Mouse (Mus musculus) kidney, embryonic 15.5 days (tissue): ENCODE data around the gene Comtd1. TPM values are rescaled to one million over a fixed set of nuclear protein-coding genes. Genes with fewer than 3 reads are reported as not detected.

Experiments
- ATAC-seq: fragments of 200-750 bp; cut with Nextera tagmentation; replicated peaks from 2 replicates; pipeline ENCODE4 v1.8.0; 2017; ENCODE audit warnings: moderate TSS enrichment; ENCODE audit not compliant: low FRiP score
- H3K27ac ChIP-seq: fragments of 300-500 bp; sonication (generic); 2 replicates; pipeline ENCODE4 v1.5.1; 2015; ENCODE audit warnings: mild to moderate bottlenecking, inconsistent platforms
- H3K27me3 ChIP-seq: fragments of 300-500 bp; sonication (generic); 2 replicates; pipeline ENCODE4 v1.6.1; 2015; ENCODE audit warnings: inconsistent platforms
- H3K36me3 ChIP-seq: fragments of 300-500 bp; sonication (generic); 2 replicates; pipeline ENCODE4 v1.6.1; 2015; ENCODE audit warnings: inconsistent platforms
- H3K4me1 ChIP-seq: fragments of 300-500 bp; sonication (generic); 2 replicates; pipeline ENCODE4 v1.6.1; 2015; ENCODE audit warnings: inconsistent platforms
- H3K4me2 ChIP-seq: fragments of 300-500 bp; sonication (generic); 2 replicates; pipeline ENCODE4 v1.6.1; 2015; ENCODE audit warnings: moderate library complexity, mild to moderate bottlenecking, inconsistent platforms
- H3K4me3 ChIP-seq: fragments of 300-500 bp; sonication (generic); replicated peaks from 2 replicates; pipeline ENCODE4 v1.5.1; 2015; ENCODE audit warnings: mild to moderate bottlenecking, inconsistent platforms
- H3K9ac ChIP-seq: fragments of 300-500 bp; sonication (generic); 2 replicates; pipeline ENCODE4 v1.6.1; 2015; ENCODE audit warnings: mild to moderate bottlenecking, inconsistent platforms
- H3K9me3 ChIP-seq: fragments of 300-500 bp; sonication (generic); replicated peaks from 2 replicates; pipeline ENCODE4 v1.6.1; 2016; ENCODE audit warnings: inconsistent platforms
- WGBS: fragments of 180-500 bp; shearing (Covaris S2); methylation state at CpG from one replicate; pipeline ENCODE4 v1.1.7; 2015; ENCODE audit warnings: mixed read lengths; 5-methylcytosine and 5-hydroxymethylcytosine counted together
- polyA plus RNA-seq: library from polyadenylated mRNA; unstranded; fragments of >200 nt; fragmentation: Nextera tagmentation; extraction: Ambion mirVana; gene quantifications from 2 replicates; pipeline ENCODE4 v1.2.1, GENCODE M21; 2015

Gene Comtd1
- polyA plus RNA-seq, 1 experiment from 2014 or later, result 26.2 TPM

- Histone ChIP-seq H3K9ac (no peak overlapping the region), H3K4me1 (peaks cover 10% of the 10 kb centered on the region), H3K4me2 (no peak overlapping the region), H3K36me3 (no peaks in the 10 kb centered on the region), H3K4me3 (no peak overlapping the region), H3K27me3 (no peaks in the 10 kb centered on the region), H3K27ac (no peak overlapping the region), H3K9me3 (no peaks in the 10 kb centered on the region)
- 84% methylated on average over 10 of the region's 10 CpGs for WGBS
- no peak for ATAC-seq
These were observed 36.9 kb downstream of the Comtd1 start for GRCm38 (mm10) chr14:21811744-21812393.

GRCm38 (mm10) chr14:21811301-21811700 lies 37.5 kb downstream of the Comtd1 start:
- Histone ChIP-seq H3K9ac (no peak overlapping the region), H3K4me2 (no peak overlapping the region), H3K36me3 (no peaks in the 10 kb centered on the region), H3K27me3 (no peaks in the 10 kb centered on the region), H3K9me3 (no peaks in the 10 kb centered on the region), H3K27ac (no peak overlapping the region), H3K4me3 (no peak overlapping the region), H3K4me1 (peaks cover 11% of the 10 kb centered on the region; the same call in 1 of the 2 replicates)
- 82% methylated on average over 4 of the region's 4 CpGs for WGBS
- ATAC-seq, result no peak

- Histone ChIP-seq H3K9ac (no peak overlapping the region), H3K27ac (no peak overlapping the region), H3K4me1 (peaks cover 13% of the 10 kb centered on the region; the same call in 1 of the 2 replicates), H3K9me3 (no peaks in the 10 kb centered on the region), H3K4me2 (no peak overlapping the region), H3K4me3 (no peak overlapping the region), H3K27me3 (no peaks in the 10 kb centered on the region), H3K36me3 (no peaks in the 10 kb centered on the region)
- WGBS, result 96% methylated on average over 2 of the region's 2 CpGs
- ATAC-seq, result no peak
These were observed 39.4 kb downstream of the Comtd1 start for GRCm38 (mm10) chr14:21809418-21809817.

GRCm38 (mm10) chr14:21808208-21808922 lies 40.4 kb downstream of the Comtd1 start:
- H3K27ac ChIP-seq, result no peak overlapping the region
- H3K4me1 ChIP-seq, result 0 out of 2 replicates have a peak, but pooled peaks cover 8% of the 10 kb centered on the region
- no peak overlapping the region for H3K9ac ChIP-seq
- H3K4me3 ChIP-seq, result no peak overlapping the region
- no peak overlapping the region for H3K4me2 ChIP-seq
- no peak for ATAC-seq
- no peaks in the 10 kb centered on the region for H3K36me3 ChIP-seq
- H3K9me3 ChIP-seq, result no peaks in the 10 kb centered on the region
- no peaks in the 10 kb centered on the region for H3K27me3 ChIP-seq
- WGBS, result 74% methylated on average over 8 of the region's 8 CpGs

DNA sequence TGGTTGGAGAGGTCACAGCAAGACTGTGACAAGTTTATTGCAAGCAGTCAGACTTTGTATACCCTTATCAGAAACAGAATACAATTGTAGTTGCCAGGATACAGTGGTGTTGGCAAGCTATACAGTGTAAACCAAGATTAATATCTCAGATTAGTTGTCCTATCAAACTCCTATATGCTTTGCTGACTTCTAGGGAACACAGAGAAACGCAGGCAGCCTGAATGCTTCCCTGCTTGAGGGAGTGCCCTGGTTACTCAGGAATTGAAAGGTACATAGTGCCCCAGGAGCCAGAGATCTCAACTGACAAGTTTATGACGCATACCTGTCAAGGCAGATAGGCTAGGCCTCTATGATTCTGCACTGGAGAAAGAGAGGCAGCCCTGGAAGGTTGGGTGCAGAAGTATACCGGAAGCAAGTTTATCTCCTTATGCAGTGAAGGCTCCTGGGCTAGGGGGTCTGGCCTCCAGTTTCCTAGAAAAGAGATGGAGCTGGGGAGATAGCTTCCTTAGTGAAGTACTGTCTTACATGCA lies 42.1 kb downstream of the Comtd1 start:
- Histone ChIP-seq H3K4me1 (0 out of 2 replicates have a peak, but pooled peaks cover 6% of the 10 kb centered on the region), H3K4me2 (no peak overlapping the region), H3K27ac (0 out of 2 replicates have a peak overlapping the region, but pooled peaks have one; percentile 11), H3K36me3 (no peaks in the 10 kb centered on the region), H3K27me3 (no peaks in the 10 kb centered on the region), H3K9me3 (no peaks in the 10 kb centered on the region), H3K9ac (no peak overlapping the region), H3K4me3 (no peak overlapping the region)
- no peak for ATAC-seq
- WGBS, result 72% methylated on average over 3 of the region's 3 CpGs

DNA sequence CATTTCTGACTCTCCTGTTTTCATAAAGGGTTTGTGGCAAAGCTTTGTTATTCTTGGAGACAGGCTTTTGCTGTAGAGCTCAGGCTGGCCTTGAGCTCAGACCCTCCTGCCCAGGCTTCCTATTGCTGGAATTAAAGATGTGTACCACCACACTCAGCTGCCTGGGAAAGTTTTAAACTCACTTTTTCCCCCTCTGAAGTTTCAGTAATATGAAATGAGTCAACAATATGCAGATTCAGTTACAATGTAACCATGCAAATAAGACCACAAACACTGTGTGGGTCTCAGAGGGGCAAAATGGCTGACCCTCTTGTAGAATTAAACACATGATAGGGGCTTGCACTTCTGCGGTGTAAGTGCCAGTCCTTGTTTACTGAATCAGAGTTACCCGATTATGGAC lies 42.6 kb downstream of the Comtd1 start:
- no peaks in the 10 kb centered on the region for H3K9me3 ChIP-seq
- WGBS, result 56% methylated on average over 2 of the region's 2 CpGs
- H3K27me3 ChIP-seq, result no peaks in the 10 kb centered on the region
- H3K4me2 ChIP-seq, result no peak overlapping the region
- no peaks in the 10 kb centered on the region for H3K36me3 ChIP-seq
- no peak overlapping the region for H3K4me3 ChIP-seq
- no peak for ATAC-seq
- 0 out of 2 replicates have a peak, but pooled peaks cover 6% of the 10 kb centered on the region for H3K4me1 ChIP-seq
- no peak overlapping the region for H3K9ac ChIP-seq
- 0 out of 2 replicates have a peak overlapping the region, but pooled peaks have one; percentile 11 for H3K27ac ChIP-seq

DNA sequence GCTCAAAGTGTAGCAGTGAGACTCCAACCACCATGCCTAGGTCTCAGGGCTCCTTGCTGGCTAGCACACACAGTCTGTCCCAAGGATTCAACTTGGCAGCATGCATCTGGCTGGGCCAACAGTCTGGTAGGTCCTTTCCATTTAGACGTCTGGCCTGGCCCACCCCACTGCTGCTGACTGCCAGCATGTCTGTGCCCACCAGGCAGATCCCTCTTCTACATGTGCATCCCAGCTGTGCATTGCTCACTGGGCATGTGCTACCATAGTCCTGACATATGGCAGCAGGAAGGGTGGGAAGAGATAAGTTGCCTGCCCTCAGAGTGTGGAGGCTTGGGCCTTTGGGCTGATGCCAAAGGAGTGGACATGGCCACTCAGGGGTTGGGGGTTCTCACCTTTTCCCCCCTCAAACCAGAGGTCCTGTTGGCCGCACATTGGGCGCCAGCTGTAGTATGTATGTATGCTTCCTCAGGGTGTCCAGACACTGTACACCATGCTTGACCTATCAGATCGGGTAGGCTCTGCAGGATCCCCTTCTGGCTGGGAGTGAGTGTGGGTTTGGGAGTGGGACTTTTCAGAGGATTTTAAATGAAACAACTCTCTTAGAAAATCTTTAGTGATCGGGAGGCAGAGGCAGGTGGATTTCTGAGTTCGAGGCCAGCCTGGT lies 46.1 kb downstream of the Comtd1 start:
- Histone ChIP-seq H3K36me3 (peaks cover 16% of the 10 kb centered on the region; the same call in 1 of the 2 replicates), H3K4me1 (0 out of 2 replicates have a peak, but pooled peaks cover 6% of the 10 kb centered on the region), H3K4me2 (no peak overlapping the region), H3K4me3 (no peak overlapping the region), H3K9ac (no peak overlapping the region), H3K9me3 (no peaks in the 10 kb centered on the region), H3K27ac (no peak overlapping the region), H3K27me3 (no peaks in the 10 kb centered on the region)
- ATAC-seq, result no peak
- WGBS, result 90% methylated on average over 6 of the region's 6 CpGs

GRCm38 (mm10) chr14:21801624-21802023 lies 47.2 kb downstream of the Comtd1 start:
- H3K9ac ChIP-seq, result no peak overlapping the region
- 85% methylated on average over 7 of the region's 7 CpGs for WGBS
- no peaks in the 10 kb centered on the region for H3K9me3 ChIP-seq

GRCm38 (mm10) chr14:21800641-21801040 lies 48.1 kb downstream of the Comtd1 start:
- no peak for ATAC-seq
- H3K4me2 ChIP-seq, result no peak overlapping the region
- WGBS, result 96% methylated on average over 4 of the region's 4 CpGs
- no peak overlapping the region for H3K27ac ChIP-seq
- H3K27me3 ChIP-seq, result no peaks in the 10 kb centered on the region
- peaks cover 16% of the 10 kb centered on the region; the same call in 1 of the 2 replicates for H3K36me3 ChIP-seq
- H3K4me1 ChIP-seq, result no peaks in the 10 kb centered on the region
- no peak overlapping the region for H3K9ac ChIP-seq
- no peak overlapping the region for H3K4me3 ChIP-seq
- H3K9me3 ChIP-seq, result no peaks in the 10 kb centered on the region

More at GRCm38 (mm10) chr14:21801624-21802023, 47.2 kb downstream of the Comtd1 start:
- H3K27ac ChIP-seq, result no peak overlapping the region
- H3K4me3 ChIP-seq, result no peak overlapping the region
- no peak overlapping the region for H3K4me2 ChIP-seq
- H3K27me3 ChIP-seq, result no peaks in the 10 kb centered on the region
- 0 out of 2 replicates have a peak, but pooled peaks cover 5% of the 10 kb centered on the region for H3K4me1 ChIP-seq
- peaks cover 16% of the 10 kb centered on the region; the same call in 1 of the 2 replicates for H3K36me3 ChIP-seq
- ATAC-seq, result no peak
